Mouse (Mus musculus) heart, postnatal 36 days (tissue): ENCODE results near the gene Arid1b. TPM values are rescaled to one million over a fixed set of nuclear protein-coding genes. Genes with fewer than 3 reads are reported as not detected.

Experiments used
- DNase-seq, 2 experiments: peaks; one replicate each; pipeline ENCODE4 v3.0.0; 2021 to 2022
- intact Hi-C: fragments of 180-260 bp; cut with DNase I; formaldehyde crosslinking; loops from one replicate; pipeline ENCODE4 v1.15.1; 2025
- total RNA-seq, 2 experiments: library from RNA; stranded (reverse); gene quantifications; 2 replicates each; pipeline ENCODE4 v1.2.3; 2021

Arid1b gene
- total RNA-seq, 2 experiments from 2014 or later, result 27.8 to 28.3 TPM

DNA sequence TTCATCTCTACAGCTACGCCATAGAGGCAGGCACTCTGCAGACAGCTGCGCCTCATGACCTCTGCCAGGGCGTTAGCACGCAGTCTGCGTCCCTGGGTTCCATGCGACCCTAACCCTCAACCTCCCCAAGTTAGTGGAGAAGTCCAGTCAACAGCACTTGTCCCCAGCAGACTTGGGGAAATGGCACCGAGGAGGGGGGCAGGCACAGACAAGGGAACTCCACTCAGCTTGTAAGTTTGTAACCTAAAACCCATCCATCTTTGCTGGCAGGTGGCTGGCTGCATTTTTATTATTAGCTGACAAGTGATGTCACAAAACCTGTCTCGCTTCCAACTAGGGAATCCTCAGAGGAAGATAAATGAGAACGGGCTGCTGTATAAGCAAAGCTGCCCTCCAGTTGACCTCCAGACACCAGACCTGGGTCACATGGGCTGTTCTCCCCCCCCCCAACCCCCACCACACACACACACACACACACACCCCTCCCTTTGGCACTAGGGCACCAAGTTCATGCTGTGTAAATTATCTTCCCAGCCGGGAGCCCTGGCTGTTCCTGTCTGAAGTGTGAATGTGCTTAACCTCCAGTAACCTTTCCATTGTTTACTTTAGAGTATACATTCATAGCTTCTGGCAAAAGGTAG is 330.2 kb downstream of the Arid1b start:
- intact Hi-C loops, result loop anchor here (5.0 kb wide), 2 partner anchors 72 to 122 kb away; no protein-coding TSS in a partner anchor

DNA sequence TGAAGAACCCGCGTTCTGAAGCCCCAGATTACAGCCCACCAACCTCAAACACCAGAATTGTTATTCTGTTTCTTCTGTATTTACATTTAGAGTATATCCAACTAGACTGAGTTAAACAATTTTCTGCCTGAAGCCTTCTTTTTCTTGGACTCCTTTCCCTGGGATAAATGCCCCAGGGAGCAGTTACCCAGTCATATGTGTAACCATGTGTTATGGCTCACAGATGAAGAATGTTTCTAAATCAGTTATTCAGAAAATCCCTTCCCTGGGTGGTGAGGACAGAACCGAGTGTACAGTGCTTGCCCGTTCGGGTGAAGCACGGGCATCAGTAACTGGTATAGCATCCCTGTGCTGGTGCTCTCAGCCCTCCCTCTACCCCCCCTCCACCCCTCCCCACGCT is 332.6 kb downstream of the Arid1b start:
- intact Hi-C loops, result no loop called here

More for the DNA sequence above, 330.2 kb downstream of the Arid1b start:
- DNase-seq, result peak in 1 of 2 experiments; percentile 44

DNA sequence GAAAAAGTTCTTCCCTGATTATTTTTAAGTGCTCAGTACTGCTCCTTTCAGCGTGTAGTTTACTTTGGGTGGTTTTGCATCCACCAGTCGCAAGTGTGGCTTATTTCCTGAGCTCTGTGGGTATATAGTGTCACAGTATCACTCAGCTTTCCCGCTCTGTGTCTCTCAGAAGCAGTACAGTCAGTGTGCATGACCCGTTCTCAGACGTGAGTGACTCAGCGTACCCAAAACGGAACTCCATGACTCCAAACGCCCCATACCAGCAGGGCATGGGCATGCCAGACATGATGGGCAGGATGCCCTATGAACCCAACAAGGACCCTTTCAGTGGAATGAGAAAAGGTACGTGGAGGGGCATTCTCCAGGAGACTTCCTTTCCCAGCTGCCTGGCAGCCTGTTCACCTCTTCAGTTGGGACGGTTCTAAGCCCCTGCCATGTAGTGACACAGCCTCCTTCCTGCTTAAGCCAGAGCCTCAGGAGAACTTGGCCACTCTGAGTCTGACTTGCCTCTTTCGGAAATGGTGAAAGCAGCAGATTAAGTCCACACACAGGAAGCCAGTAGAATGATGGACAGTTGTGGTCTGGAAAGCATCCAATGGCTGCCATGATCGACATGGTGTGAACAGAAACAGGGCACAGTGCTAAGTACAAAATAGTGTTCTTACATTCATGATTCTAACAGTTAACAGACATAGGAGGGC is 333.5 kb downstream of the Arid1b start:
- intact Hi-C loops, result no loop called here
- DNase-seq, result no peak

More for the DNA sequence above, 332.6 kb downstream of the Arid1b start:
- no peak for DNase-seq

DNA sequence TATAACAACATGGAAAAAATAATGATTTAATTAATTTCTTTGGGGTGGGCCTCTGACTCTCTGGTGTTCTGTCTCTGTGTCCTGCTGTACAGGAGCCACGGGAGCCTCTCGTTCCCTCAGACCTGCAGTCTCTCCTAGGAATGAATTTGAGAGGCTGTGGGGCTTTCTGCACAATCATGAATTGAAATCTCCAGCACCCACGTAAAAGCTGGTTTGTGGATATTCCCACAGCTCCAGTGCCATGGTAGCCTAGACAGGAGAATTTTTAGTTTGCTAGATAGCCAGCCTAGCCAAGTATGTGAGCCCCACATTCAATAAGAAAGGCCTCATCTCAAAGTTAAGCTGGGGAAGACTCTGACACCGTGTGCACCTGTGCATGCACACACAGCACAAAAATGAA is 335.3 kb downstream of the Arid1b start:
- DNase-seq, result no peak
- intact Hi-C loops, result no loop called here

DNA sequence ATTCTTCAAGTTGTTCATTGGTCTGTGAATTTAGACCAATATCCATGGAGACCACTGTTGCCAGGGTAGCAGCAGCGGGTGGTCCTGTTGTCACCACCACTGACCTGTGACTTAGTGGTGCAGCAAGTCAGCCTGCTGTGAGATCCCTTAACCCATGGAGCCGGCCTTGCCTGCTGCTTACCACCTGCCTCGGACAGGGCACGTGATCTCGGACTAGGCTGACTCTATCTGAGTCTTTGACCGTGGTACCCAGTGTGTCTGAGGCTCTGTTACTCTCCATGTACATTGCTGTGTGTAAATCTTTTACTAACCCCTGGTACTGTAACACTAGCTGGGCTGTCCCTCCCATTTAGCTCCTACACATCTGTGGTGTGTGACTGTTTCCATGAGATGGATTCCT is 335.9 kb downstream of the Arid1b start:
- DNase-seq, result no peak
- intact Hi-C loops, result no loop called here

DNA sequence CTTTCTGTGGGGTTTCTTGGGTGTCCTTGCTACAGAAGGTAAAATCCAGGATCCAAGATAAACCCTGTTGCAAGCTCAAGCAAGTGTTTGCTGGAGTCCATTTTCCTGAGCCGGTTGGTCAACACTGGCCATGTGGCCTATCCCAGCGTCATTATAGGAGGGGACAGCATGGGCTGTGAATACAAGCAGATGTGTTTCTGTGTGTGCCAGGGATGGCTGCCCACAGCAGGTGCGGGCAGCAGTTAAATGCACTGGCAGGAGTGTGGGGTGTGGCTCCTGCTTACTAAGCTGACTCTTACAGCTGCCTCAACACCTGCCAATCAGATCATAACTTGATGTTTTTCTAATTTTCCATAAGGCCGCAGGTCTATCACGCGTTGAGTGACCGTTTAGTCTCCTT is 336.5 kb downstream of the Arid1b start:
- intact Hi-C loops, result no loop called here

DNA sequence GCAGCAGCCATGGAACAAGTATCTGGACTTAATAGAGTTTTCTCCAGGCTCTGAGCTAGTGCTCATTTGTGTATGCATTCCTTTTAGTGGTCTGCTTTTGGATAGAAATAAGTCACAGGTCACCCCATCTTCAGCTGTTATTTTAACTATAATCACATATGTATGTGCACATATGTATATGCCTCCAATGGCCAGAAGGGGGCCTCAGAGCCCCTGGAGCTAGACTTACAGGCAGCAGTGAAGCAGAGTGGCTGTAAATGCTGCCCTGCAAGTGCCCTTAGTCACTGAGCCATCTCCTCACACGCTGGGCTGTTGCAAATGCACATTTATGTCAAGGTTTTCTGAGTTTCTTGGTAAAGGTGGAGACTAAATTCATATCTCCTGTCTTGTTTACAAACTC is 337.3 kb downstream of the Arid1b start:
- DNase-seq, result no peak
- intact Hi-C loops, result no loop called here

More for the DNA sequence above, 336.5 kb downstream of the Arid1b start:
- DNase-seq, result no peak

DNA sequence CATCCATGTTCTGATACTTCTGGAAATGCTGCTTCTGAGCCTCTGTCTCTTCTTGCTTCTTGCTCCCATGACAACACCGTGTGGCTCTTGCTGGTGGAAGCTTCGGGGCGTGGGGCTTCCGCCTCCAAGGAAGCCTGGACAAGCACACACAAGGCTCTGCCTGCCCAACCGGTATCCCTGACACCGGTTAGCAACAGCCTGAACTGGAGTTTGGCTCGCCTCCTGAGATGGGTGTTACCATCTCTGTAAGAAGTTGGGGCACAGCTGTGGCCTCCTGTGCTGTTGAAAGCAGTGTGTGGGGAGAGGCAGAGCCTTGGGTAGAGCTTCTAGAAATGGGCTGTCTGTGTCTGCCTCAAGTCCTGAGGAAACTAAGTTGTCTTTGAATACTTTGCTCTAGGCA is 340.4 kb downstream of the Arid1b start:
- intact Hi-C loops, result no loop called here
- no peak for DNase-seq

DNA sequence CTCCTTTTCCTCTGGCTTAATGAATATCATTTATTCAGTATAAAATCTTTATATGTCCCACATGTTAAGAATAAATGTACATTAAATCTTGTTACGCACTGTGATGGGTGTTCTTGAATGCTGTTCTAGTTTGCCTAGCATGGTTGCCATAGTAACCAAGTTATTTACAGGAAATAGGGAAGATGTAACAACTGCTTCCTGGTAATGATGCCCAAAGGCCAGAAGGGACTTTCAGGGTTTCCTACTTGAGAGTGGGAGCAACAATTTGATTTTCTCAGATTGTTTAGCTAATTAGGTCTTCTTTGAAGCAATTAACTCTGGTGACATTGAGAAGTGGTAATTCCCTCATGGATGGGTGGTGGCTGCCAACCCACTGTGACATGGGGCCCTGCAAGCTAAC is 350.3 kb downstream of the Arid1b start:
- intact Hi-C loops, result no loop called here
- no peak for DNase-seq

DNA sequence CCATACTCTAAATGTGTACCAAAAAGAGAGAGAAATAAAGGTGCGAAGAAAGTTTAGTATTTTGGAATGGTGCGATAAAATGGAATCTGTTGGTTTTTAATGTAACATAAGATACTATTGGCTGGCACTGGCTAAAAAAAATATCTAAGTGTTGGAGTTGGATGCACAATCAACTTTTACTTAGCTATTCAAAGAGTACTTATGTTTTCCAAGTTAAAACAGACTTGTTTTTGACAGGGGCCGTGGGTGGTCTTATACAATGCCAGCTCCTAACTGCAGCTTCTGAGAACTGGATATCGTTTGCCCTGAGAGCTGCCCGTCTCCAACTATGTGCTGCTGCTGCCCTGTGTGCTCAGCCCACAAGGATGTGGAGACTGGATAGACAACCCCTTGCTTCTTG is 351.7 kb downstream of the Arid1b start:
- intact Hi-C loops, result no loop called here
- DNase-seq, result no peak

DNA sequence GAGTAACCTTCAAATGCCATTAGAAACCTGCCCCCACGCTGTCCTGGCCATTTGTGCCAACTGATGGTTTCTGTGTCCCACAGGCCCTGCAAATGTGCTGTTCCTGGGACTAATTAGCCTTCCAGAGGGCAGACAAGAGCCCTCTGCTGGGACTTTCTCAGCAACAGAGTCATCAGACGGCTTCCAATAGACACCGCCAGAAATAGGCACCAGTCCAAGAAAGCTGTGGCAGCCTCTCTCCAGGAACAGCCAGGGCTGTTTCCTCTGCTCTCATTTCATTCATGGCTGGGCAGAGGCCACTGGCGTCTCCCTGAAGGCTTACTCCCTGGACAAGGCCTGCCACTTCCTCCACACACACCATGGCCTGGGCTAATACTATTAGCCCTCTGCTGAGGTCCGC is 358.8 kb downstream of the Arid1b start:
- intact Hi-C loops, result no loop called here
- peak; percentile 25 to 29 for DNase-seq

DNA sequence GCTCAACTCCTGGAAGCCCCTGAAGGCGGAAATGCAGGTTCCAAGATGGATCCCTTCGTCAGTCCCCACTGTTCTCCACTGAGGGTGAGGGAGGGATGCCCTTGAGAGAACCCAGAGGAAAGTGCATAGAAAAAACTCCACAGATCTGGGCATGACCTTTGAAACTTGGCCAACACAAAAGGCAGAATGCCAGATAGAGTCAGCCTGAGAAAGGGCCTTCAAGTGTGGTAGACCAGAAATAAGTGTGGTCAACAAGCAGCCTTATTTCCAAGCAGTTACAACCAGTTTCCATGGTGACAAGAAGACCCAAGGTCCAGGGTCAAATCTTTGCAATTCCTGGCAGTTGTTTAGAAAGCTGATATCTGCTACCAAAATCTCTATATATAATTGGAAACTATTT is 366.6 kb downstream of the Arid1b start:
- DNase-seq, result no peak
- intact Hi-C loops, result no loop called here

DNA sequence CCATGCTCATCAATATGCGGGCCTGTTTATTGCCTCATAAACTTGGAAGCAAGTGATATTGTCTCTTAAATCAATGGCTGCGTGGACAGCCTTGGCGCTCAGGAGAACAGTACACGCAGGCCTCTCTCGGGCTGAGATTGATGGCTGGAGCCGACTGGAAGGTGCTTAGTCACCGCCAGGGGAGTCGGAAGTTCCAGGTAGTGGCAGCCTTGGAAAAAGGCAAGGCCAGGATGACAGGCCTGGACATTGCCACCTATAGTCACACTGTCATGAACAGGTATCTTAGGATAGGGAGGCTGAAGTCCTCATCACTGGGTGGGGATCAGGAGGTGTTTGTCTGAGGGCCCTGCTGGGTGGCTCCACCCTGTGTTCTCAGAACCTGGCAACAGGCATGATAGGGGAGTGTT is 371.9 kb downstream of the Arid1b start:
- DNase-seq, result no peak
- intact Hi-C loops, result no loop called here

DNA sequence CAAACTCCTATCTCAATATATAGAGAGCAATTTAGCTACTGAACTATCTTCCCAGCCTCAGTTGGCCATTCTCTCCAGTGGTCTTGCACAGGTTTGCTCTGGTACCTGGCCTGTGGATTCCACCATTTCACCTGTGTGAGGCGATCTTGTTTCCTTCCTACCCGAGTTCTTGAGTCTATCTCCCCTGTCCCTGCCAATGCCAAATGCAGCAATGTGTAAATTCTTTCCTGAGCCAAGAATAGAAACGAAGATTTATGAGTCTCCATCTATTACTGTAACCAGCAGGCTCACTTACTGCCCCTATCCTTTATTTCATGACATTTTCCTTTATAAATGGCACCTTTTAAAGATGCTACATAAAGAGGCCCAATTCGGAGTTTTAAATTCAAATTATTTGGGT is 376.9 kb downstream of the Arid1b start:
- intact Hi-C loops, result no loop called here
- DNase-seq, result no peak

DNA sequence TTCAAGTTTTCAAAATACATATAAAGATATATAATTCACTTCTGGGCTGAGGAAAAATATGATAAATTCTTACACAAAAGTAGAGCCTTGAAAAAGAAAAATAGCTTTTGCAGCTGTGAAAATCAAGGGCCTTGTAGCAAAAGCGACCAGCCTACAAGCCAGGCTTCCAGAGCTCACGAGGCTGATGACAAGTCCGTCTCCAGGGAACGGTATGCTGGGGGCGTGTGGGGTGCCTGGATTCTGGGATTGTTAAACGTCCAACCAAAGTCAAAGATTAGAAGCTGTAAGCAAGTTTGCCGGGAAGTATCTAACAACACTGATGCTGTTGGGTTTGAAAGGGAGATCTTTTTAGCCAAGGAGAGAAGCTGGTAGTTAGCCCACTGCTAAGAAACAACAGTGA is 377.4 kb downstream of the Arid1b start:
- intact Hi-C loops, result no loop called here

DNA sequence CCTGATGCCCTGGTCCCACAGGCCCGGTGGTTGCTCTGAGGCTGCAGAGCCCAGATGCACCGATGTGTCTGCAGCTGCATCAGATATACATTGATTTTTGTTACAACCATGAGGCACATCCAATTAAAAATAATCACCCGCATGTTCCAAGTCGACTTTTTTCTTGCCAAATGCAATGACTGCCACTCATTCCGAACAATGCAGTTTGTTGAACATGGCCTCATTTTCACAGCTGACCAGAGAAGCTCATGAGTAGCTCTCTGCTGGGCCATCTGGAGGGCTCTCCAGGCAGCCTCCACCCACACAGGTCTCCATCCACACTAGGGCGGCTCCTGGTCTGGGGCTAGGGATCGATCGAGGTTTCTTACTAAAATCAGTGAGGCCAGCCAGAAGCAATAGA is 378.8 kb downstream of the Arid1b start:
- intact Hi-C loops, result no loop called here
- DNase-seq, result no peak

More for the DNA sequence above, 377.4 kb downstream of the Arid1b start:
- no peak for DNase-seq

DNA sequence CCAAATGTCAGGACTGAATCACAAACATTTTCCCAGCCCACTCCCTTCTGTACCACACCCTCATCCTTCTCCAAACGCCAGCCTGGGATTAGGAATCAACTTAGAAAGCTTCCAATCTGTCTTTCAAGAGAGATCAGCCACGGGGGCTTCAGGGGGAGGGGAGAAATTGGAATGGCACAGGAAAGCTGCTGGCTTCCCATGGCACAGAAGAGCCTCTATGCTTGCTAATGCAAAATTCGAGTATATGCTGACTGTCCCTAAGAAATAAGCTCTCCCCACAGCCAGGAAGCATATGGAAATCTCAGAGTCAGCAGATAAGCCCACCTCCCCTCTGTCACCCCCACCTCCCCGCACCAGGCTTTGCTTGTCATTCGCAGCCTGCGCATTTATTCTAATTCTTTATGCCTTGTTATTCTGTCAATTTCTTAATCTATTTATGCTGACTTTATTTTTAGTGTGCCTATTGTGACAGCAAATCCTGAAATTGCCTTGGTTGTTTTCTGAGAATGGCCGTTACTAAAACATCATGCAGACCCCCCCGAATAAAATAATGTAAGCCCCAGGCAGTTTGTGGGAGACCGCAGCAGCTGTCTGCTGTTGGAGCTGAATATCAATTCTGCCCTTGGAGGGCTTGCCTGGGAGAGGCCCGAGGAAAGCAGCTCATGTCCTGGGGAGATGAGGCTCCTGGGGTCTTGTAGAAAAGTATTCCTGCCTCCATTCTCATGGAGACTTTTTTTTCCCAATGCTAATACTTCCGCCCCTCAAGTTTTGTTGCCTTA is 383.2 kb downstream of the Arid1b start:
- DNase-seq, result no peak
- intact Hi-C loops, result no loop called here

DNA sequence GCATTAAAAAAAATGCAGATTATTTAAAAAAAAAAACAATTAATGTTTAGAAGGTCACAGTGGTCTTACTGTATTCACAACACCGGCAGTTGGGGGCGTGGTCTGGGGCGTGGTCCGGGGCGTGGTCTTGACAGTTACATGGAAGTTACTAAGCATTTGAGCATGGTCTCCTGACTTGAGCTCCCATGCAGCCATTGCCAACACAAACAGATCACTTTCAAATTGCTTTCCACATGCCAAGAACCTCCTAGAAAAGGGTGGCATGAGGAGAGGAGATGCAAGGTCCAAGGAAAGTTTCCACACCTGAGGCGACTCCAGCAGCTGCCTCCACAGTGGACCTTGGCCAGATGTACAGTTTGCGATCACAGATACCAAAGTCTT is 383.8 kb downstream of the Arid1b start:
- intact Hi-C loops, result no loop called here
- no peak for DNase-seq

DNA sequence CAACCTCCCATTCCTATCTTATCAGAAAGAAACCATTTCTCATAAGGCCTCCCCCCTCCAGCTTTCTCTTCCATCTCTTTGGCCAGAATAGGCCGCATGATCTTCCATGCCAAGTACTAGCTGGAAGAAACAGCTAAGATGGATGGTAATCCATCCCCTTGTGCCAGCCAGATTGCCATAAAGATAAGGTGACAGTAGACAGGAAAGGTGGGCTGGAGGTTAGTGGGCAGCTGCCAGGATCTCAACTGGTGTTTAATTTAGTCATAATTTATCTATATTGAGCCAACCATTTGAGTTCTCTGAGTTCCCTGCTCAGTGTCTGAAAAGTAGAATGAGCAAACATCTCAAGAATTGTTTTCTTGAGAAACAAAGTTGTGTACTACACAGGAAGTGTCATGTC is 391.6 kb downstream of the Arid1b start:
- intact Hi-C loops, result no loop called here
- DNase-seq, result no peak

DNA sequence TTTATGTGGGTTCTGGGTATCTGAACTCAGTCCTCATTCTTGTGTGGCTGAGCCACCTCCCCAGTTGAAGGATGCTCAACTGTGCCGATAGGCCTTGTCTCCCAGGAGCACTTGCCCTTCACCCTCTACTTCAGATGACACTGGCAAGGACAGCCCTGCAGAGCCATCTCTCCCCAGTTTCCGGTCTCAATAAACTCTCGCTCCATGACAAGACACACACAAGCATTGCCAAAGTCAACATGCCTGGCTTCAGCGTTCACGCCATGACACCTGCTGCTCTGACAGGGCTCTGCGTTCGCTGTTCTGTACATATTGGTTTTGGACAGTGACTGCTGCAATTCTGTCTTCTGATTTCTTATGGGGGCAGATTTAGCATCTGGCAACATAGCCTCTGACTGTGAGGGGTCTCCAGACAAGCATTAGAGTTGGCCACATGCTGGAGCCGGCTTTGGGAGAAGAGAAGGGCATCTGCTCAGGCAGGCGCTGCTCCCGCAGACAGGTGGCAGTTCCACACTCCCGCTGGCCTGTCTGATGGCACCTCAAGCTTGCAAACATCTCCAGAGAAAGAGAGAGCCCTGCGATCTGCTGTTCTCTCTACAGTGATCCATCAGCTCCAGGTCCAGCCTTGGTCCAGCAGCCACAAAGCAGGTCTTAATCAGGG is 392.9 kb downstream of the Arid1b start:
- intact Hi-C loops, result no loop called here
- DNase-seq, result no peak

DNA sequence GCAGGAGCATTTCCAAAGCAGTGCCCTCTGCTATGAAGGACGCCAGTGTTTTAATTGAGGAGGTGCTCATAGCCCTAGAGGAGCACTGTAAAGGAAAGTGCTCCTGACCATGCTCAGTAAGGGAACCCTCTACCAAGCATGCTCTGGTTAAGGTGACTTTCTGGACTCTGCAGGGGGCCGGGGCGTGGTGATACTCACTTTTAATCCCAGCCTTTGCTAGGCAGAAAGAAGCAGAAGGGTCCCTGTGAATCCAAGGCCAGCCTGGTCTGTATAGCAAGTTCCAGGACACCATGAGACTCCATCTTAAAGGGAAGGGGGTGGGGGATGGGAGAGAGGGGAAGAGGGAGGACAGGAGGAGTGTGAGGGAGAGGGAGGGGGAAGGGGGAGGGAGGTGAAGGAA is 394.2 kb downstream of the Arid1b start:
- intact Hi-C loops, result no loop called here
- no peak for DNase-seq
